Mouse (Mus musculus): Measurements from ENCODE around the gene Bclaf1.

GRCm38 (mm10) chr10:20267032-20267431 is 45.2 kb upstream of the Bclaf1 start:
- TF ChIP-seq GATA1 (IDR thresholded peaks at IDR 0.05; ENCODE audit: low read length): no peak
- TF ChIP-seq TAL1 (IDR thresholded peaks at IDR 0.05; ENCODE audit: low read length): no peak
